Mouse (Mus musculus) skeletal muscle tissue, postnatal 0 days (tissue): ENCODE data around the gene Sfxn3. TPM values are rescaled to one million over a fixed set of nuclear protein-coding genes. Genes with fewer than 3 reads are reported as not detected.

Experiments
- polyA plus RNA-seq: library from polyadenylated mRNA; unstranded; fragments of >200 nt; fragmentation: Nextera tagmentation; extraction: Ambion mirVana; gene quantifications from 2 replicates; pipeline ENCODE4 v1.2.1, GENCODE M21; 2015

Sfxn3 gene
- 11.2 and 13.3 TPM in 2 replicates for polyA plus RNA-seq

GRCm38 (mm10) chr19:45047417-45047934 lies at the start of gene Sfxn3:
Sfxn3 (plus strand) TSS chr19:45047503.

GRCm38 (mm10) chr19:45005444-45005843 lies 41.9 kb upstream of the Sfxn3 start, which contains the start of gene Twnk:
Twnk (plus strand) TSS chr19:45005663.

DNA sequence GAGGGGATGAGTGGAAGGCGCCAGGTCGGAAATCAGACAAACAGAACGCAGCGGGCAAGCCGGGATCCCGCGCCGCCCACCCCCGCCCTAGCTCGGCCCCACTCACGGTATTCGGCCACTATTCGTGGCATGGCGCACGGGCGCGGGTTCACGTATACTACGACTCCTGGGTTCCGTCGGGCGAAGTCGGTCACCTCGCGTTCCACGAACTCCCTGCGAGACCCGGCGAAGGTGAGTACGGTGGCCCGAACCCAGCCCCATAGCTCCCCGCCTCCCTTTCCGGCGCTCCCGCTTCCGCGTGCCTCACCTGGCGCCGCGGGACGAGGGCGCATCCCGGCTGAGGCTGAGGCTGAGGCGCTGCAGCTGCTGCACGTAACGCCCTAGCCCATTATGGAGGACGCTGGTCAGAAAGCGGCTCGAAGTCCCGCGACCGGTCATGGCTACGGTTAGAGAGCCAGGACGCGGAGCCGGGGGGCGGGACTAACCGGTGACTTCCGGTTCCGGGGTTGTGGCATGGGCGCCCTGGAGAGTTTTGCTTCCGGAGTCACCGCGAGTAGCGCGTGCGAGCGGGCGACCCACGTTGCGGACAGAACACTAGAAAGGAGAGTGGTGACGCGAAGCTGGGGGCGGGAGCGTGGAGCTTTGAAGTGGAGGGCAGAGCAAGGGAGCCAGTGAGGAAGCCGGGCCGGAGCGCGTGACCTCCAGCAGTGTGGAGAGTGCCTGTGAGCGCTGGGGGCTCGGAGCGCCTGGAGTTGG lies 41.2 kb upstream of the Sfxn3 start, which contains the start of gene Mrpl43:
Mrpl43 (minus strand) TSS at position 486 of the 756 bp plus-strand sequence.

DNA sequence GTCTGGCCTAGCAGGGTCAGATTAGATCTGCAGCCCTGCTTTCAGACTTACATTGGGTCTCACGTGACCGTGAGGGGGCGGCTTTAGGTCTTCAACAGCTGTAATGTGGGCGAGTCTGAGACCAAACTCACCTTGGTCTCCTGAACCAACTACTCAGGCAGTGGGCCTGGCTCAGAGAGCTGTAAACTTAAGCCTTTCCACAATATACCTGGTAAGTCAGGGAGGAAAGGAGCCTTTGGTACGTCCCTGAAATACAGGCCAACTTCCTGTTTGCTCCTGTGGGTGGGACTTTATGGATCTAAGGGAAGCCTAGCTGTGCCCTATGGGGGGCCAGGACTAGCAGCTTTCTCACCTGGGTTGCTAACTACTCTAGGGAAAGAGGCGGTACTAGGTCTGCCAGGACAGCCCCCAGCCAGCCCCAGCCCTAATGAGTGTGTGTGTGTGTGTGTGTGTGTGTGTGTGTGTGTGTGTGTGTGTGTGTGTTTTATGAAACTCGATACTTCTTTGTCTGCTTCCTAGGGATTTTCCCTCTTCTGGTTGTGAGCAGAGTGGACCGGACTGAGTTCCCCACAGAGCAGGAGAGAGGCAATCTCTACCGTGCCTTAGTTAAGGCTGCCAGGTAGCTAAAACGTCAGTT lies 32.9 kb upstream of the Sfxn3 start, which contains the start of gene Lzts2:
Lzts2 (plus strand) TSS at position 80 of the 637 bp plus-strand sequence.

DNA sequence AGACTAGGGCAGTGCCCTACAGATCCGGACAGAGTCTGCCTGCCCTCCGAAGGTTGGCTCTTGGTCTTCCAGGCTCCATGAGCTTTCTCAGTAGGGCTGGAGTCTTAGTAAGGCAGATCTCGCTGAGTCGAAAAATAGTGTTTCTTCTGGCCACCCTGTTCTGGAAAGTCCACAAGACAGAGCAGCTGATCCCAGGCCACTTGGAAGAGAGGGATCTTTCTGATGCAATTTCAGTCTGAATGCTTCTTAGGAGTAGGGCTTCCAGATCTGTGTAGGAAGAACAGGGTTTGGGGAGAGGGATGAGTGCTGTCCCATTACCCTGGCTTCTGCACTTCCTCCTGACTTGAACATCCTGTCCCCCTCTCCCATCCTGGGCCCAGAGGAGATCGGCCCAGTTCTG lies 1.7 kb upstream of the Sfxn3 start, which contains the start of gene Pdzd7:
Pdzd7 (minus strand) TSS at position 67 of the 400 bp plus-strand sequence.

GRCm38 (mm10) chr19:45074580-45075322 lies 27.4 kb downstream of the Sfxn3 start, which contains the start of gene Kazald1:
Kazald1 (plus strand) TSS chr19:45075241.

Other genes with a start within 250 kb of the Sfxn3 start
- gene Slf2, start 116.4 kb upstream of the Sfxn3 start, polyA plus RNA-seq: 20.7 and 24.4 TPM in 2 replicates
- gene Sema4g, start 58.4 kb upstream of the Sfxn3 start, polyA plus RNA-seq: 0.06 and 0.18 TPM in 2 replicates
- 13.3 and 16.7 TPM in 2 replicates for gene Twnk, start 41.8 kb upstream of the Sfxn3 start, polyA plus RNA-seq
- 72.1 and 72.3 TPM in 2 replicates for gene Mrpl43, start 41.1 kb upstream of the Sfxn3 start, polyA plus RNA-seq
- gene Lzts2, start 33.1 kb upstream of the Sfxn3 start, polyA plus RNA-seq: 31.4 and 40.7 TPM in 2 replicates
- 0.17 and 0.21 TPM in 2 replicates for gene Pdzd7, start 1.8 kb upstream of the Sfxn3 start, polyA plus RNA-seq
- 2.4 and 5.4 TPM in 2 replicates for gene Kazald1, start 27.7 kb downstream of the Sfxn3 start, polyA plus RNA-seq
- 0.11 and 0.18 TPM in 2 replicates for gene Tlx1, start 103.2 kb downstream of the Sfxn3 start, polyA plus RNA-seq
- 10.6 and 10.9 TPM in 2 replicates for gene Lbx1, start 188.3 kb downstream of the Sfxn3 start, polyA plus RNA-seq